Mouse (Mus musculus): ENCODE measurements at regions not wholly inside any gene's neighbourhood (a gene's known extent, or its start where the extent isn't known, plus 50 kb on each side); places are given as distances from the start of the nearest gene placed in this dataset.

- Histone ChIP-seq H3K9me3 (ENCODE audit: control insufficient read depth, low read depth, low read length) (0 out of 2 replicates have a peak, but pooled peaks cover 5% of the 10 kb centered on the region), H3K27ac (ENCODE audit: low read length) (no peak overlapping the region), H3K27me3 (ENCODE audit: control insufficient read depth, insufficient read depth, low read length) (no peaks in the 10 kb centered on the region), H3K4me3 (ENCODE audit: low read depth, low read length) (peak overlapping the region; percentile 6; the same call in 1 of the 2 replicates), H3K36me3 (ENCODE audit: control insufficient read depth, insufficient read depth, low read length) (no peaks in the 10 kb centered on the region), H3K4me2 (replicated peaks; ENCODE audit: low read depth, low read length) (peak overlapping the region; percentile 44), H3K4me1 (ENCODE audit: control insufficient read depth, insufficient read depth, low read length) (peaks cover 7% of the 10 kb centered on the region; the same call in 1 of the 2 replicates), H3K9ac (replicated peaks; ENCODE audit: low read depth, low read length) (no peak overlapping the region)
- 20% methylated on average over 6 of the region's 6 CpGs for WGBS
- peak; percentile 33; the same call in 1 of the 2 replicates for ATAC-seq (ENCODE audit: insufficient number of reproducible peaks, insufficient read depth, low FRiP score, low read depth)
Observed at GRCm38 (mm10) chr14:105815827-105816226, 80.8 kb downstream of the Spry2 start.

DNA sequence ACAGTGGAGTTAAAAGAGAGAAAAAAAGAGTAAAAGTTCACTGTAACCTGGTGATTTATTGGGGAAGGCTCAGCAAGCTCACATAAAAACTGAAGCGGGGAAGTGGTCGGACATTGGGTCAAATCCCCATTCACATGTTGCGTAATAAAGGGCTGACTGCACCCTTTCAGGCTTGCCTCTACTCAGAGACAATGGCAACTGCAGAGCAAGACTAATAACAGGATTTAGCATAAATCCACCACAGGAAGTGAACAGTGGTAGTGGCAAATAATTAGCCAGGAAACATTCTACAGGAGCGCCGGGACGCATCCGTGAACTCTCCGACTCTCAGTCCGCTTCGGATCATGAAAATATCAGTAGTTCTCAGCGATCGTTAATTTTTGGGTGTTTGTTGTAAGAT, 81.3 kb downstream of the Spry2 start:
- Histone ChIP-seq H3K4me3 (ENCODE audit: low read depth, low read length) (peak overlapping the region; percentile 6; the same call in 1 of the 2 replicates), H3K4me1 (ENCODE audit: control insufficient read depth, insufficient read depth, low read length) (peaks cover 7% of the 10 kb centered on the region; the same call in 1 of the 2 replicates), H3K27ac (ENCODE audit: low read length) (no peak overlapping the region), H3K9me3 (ENCODE audit: control insufficient read depth, low read depth, low read length) (0 out of 2 replicates have a peak, but pooled peaks cover 5% of the 10 kb centered on the region), H3K27me3 (ENCODE audit: control insufficient read depth, insufficient read depth, low read length) (no peaks in the 10 kb centered on the region), H3K4me2 (replicated peaks; ENCODE audit: low read depth, low read length) (peak overlapping the region; percentile 44), H3K36me3 (ENCODE audit: control insufficient read depth, insufficient read depth, low read length) (no peaks in the 10 kb centered on the region), H3K9ac (replicated peaks; ENCODE audit: low read depth, low read length) (no peak overlapping the region)
- peak; percentile 67; the same call in 1 of the 2 replicates for ATAC-seq (ENCODE audit: insufficient number of reproducible peaks, insufficient read depth, low FRiP score, low read depth)
- WGBS, result 10% methylated on average over 12 of the region's 12 CpGs

GRCm38 (mm10) chr14:105813661-105814060, 83.0 kb downstream of the Spry2 start:
- Histone ChIP-seq H3K27ac (ENCODE audit: low read length) (no peak overlapping the region), H3K4me3 (ENCODE audit: low read depth, low read length) (no peak overlapping the region), H3K27me3 (ENCODE audit: control insufficient read depth, insufficient read depth, low read length) (no peaks in the 10 kb centered on the region), H3K9ac (replicated peaks; ENCODE audit: low read depth, low read length) (no peak overlapping the region), H3K9me3 (ENCODE audit: control insufficient read depth, low read depth, low read length) (no peaks in the 10 kb centered on the region), H3K4me1 (ENCODE audit: control insufficient read depth, insufficient read depth, low read length) (peaks cover 7% of the 10 kb centered on the region; the same call in 1 of the 2 replicates), H3K36me3 (ENCODE audit: control insufficient read depth, insufficient read depth, low read length) (no peaks in the 10 kb centered on the region), H3K4me2 (replicated peaks; ENCODE audit: low read depth, low read length) (no peak overlapping the region)
- ATAC-seq (ENCODE audit: insufficient number of reproducible peaks, insufficient read depth, low FRiP score, low read depth), result no peak

- Histone ChIP-seq H3K4me3 (ENCODE audit: low read depth, low read length) (no peak overlapping the region), H3K4me1 (ENCODE audit: control insufficient read depth, insufficient read depth, low read length) (peaks cover 7% of the 10 kb centered on the region; the same call in 1 of the 2 replicates), H3K27me3 (ENCODE audit: control insufficient read depth, insufficient read depth, low read length) (no peaks in the 10 kb centered on the region), H3K36me3 (ENCODE audit: control insufficient read depth, insufficient read depth, low read length) (no peaks in the 10 kb centered on the region), H3K27ac (ENCODE audit: low read length) (no peak overlapping the region), H3K9me3 (ENCODE audit: control insufficient read depth, low read depth, low read length) (no peaks in the 10 kb centered on the region), H3K4me2 (replicated peaks; ENCODE audit: low read depth, low read length) (no peak overlapping the region), H3K9ac (replicated peaks; ENCODE audit: low read depth, low read length) (no peak overlapping the region)
- no peak for ATAC-seq (ENCODE audit: insufficient number of reproducible peaks, insufficient read depth, low FRiP score, low read depth)
- 92% methylated on average over 6 of the region's 6 CpGs for WGBS
Observed at GRCm38 (mm10) chr14:105813097-105813496, 83.5 kb downstream of the Spry2 start.

DNA sequence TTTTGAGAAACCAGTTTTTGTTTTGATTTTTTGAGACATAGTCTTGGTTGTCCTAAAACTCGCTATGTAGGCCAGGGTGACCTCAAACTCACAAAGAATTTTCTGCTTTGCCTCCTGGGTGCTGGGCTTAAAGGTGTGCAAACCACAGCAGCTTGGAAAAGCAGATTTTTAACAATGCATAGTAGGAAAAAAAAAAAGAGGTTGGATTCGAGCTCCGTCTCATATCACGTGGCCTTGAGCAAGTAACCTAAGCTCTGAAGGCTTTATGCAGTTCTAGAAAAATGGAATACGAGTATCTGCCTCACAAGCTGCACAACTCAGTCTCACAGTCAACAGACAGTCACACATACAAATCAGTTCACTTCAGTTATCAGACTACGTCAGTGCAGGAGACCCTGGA, 90.9 kb downstream of the Spry2 start:
- H3K4me1 ChIP-seq (ENCODE audit: control insufficient read depth, insufficient read depth, low read length), result peaks cover 8% of the 10 kb centered on the region; the same call in 1 of the 2 replicates
- no peaks in the 10 kb centered on the region for H3K27me3 ChIP-seq (ENCODE audit: control insufficient read depth, insufficient read depth, low read length)
- ATAC-seq (ENCODE audit: insufficient number of reproducible peaks, insufficient read depth, low FRiP score, low read depth), result no peak
- H3K27ac ChIP-seq (ENCODE audit: low read length), result no peak overlapping the region
- H3K9me3 ChIP-seq (ENCODE audit: control insufficient read depth, low read depth, low read length), result no peaks in the 10 kb centered on the region
- no peak overlapping the region for H3K4me2 ChIP-seq (replicated peaks; ENCODE audit: low read depth, low read length)
- WGBS, result 76% methylated on average over 6 of the region's 6 CpGs
- H3K4me3 ChIP-seq (ENCODE audit: low read depth, low read length), result no peak overlapping the region
- no peaks in the 10 kb centered on the region for H3K36me3 ChIP-seq (ENCODE audit: control insufficient read depth, insufficient read depth, low read length)
- no peak overlapping the region for H3K9ac ChIP-seq (replicated peaks; ENCODE audit: low read depth, low read length)

DNA sequence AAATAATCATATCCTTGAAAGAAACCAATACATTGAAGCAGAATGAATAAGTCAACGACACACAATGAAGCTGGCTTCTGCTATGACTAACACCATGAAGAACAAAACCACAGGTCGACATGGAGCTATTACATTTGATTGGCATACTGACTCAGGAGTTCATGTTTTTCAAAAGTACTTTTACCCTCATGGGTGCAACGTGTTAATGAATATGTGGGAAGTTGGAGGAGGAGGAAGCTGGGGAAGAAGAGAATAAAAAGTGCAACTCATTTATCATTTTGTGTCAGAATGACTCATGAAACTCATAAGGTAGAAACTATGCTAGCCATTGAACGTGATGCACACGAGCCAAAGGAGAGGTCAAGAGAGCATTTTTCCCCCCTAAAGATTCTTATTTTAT, 91.3 kb downstream of the Spry2 start:
- H3K36me3 ChIP-seq (ENCODE audit: control insufficient read depth, insufficient read depth, low read length), result no peaks in the 10 kb centered on the region
- 65% methylated on average over 5 of the region's 5 CpGs for WGBS
- H3K9me3 ChIP-seq (ENCODE audit: control insufficient read depth, low read depth, low read length), result no peaks in the 10 kb centered on the region
- no peak overlapping the region for H3K4me2 ChIP-seq (replicated peaks; ENCODE audit: low read depth, low read length)
- H3K4me3 ChIP-seq (ENCODE audit: low read depth, low read length), result no peak overlapping the region
- H3K4me1 ChIP-seq (ENCODE audit: control insufficient read depth, insufficient read depth, low read length), result peaks cover 8% of the 10 kb centered on the region; the same call in 1 of the 2 replicates
- H3K9ac ChIP-seq (replicated peaks; ENCODE audit: low read depth, low read length), result no peak overlapping the region
- H3K27me3 ChIP-seq (ENCODE audit: control insufficient read depth, insufficient read depth, low read length), result no peaks in the 10 kb centered on the region
- H3K27ac ChIP-seq (ENCODE audit: low read length), result no peak overlapping the region
- no peak for ATAC-seq (ENCODE audit: insufficient number of reproducible peaks, insufficient read depth, low FRiP score, low read depth)

DNA sequence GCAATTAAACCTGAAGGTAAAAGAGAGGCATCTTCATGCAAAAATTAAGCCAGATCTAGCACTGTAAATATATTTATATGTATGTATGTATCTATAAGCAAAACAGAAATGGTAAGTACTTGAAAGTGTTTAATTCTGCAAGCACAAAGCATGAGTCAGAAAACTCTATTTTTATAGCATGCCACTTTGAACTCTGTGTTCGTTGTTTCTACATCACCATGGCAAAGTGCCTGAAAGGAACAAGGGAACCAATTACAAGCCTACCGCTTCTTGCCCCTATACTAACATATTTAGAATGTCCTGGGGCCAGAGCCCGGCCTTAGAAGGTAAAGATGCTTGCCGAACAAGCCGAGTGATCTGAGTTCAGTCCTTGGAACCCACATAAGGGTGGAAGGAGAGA, 91.9 kb downstream of the Spry2 start:
- peaks cover 8% of the 10 kb centered on the region; the same call in 1 of the 2 replicates for H3K4me1 ChIP-seq (ENCODE audit: control insufficient read depth, insufficient read depth, low read length)
- H3K4me3 ChIP-seq (ENCODE audit: low read depth, low read length), result no peak overlapping the region
- no peak for ATAC-seq (ENCODE audit: insufficient number of reproducible peaks, insufficient read depth, low FRiP score, low read depth)
- no peaks in the 10 kb centered on the region for H3K9me3 ChIP-seq (ENCODE audit: control insufficient read depth, low read depth, low read length)
- no peak overlapping the region for H3K9ac ChIP-seq (replicated peaks; ENCODE audit: low read depth, low read length)
- no peaks in the 10 kb centered on the region for H3K36me3 ChIP-seq (ENCODE audit: control insufficient read depth, insufficient read depth, low read length)
- no peaks in the 10 kb centered on the region for H3K27me3 ChIP-seq (ENCODE audit: control insufficient read depth, insufficient read depth, low read length)
- H3K4me2 ChIP-seq (replicated peaks; ENCODE audit: low read depth, low read length), result no peak overlapping the region
- no peak overlapping the region for H3K27ac ChIP-seq (ENCODE audit: low read length)
- WGBS, result 76% methylated on average over 5 of the region's 5 CpGs

DNA sequence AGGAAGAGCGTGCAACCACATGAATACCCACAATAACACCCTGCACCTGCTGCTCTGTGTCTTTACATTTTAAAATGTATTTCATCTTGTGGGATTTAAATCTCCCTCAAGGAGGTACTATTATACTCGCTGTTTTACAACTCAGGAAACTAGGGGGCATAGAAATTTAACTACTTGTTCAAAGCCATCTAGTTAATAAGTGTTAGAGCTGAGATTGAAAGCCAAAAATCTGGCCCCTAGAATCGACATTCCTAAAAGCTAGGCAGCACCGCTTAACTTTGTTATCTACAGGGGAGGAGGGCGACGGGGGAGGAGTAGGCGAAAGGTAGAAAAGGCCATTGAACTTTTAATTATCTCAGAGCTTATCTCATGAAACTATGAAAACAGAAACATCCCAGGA, 93.3 kb downstream of the Spry2 start:
- Histone ChIP-seq H3K27me3 (ENCODE audit: control insufficient read depth, insufficient read depth, low read length) (no peaks in the 10 kb centered on the region), H3K4me3 (ENCODE audit: low read depth, low read length) (0 out of 2 replicates have a peak overlapping the region, but pooled peaks have one; percentile 4), H3K9me3 (ENCODE audit: control insufficient read depth, low read depth, low read length) (no peaks in the 10 kb centered on the region), H3K4me1 (ENCODE audit: control insufficient read depth, insufficient read depth, low read length) (peaks cover 8% of the 10 kb centered on the region; the same call in 1 of the 2 replicates), H3K4me2 (replicated peaks; ENCODE audit: low read depth, low read length) (peak overlapping the region; percentile 35), H3K36me3 (ENCODE audit: control insufficient read depth, insufficient read depth, low read length) (no peaks in the 10 kb centered on the region), H3K27ac (ENCODE audit: low read length) (peak overlapping the region; percentile 85), H3K9ac (replicated peaks; ENCODE audit: low read depth, low read length) (no peak overlapping the region)
- ATAC-seq (ENCODE audit: insufficient number of reproducible peaks, insufficient read depth, low FRiP score, low read depth), result peak; percentile 15; the same call in 1 of the 2 replicates
- WGBS, result 35% methylated on average over 7 of the region's 7 CpGs

All from stomach, embryonic 14.5 days (tissue).